Mouse (Mus musculus) CH12F3 (cell line): ENCODE measurements around the gene Aqp8.

Experiments
- in situ Hi-C: fragments of 300-500 bp; cut with MboI; formaldehyde crosslinking; loops from 2 replicates; pipeline ENCODE4 v1.14.3; 2020; ENCODE audit warnings: low sequenced_read_pairs

Aqp8 gene

GRCm38 (mm10) chr7:123462070-123462501 is at the start of gene Aqp8:
TSS of gene Aqp8 (plus strand) at chr7:123462291.
- in situ Hi-C loops: loop anchor here (5.0 to 25.0 kb wide), 2 partner anchors 255 to 450 kb away; no protein-coding TSS in a partner anchor

DNA sequence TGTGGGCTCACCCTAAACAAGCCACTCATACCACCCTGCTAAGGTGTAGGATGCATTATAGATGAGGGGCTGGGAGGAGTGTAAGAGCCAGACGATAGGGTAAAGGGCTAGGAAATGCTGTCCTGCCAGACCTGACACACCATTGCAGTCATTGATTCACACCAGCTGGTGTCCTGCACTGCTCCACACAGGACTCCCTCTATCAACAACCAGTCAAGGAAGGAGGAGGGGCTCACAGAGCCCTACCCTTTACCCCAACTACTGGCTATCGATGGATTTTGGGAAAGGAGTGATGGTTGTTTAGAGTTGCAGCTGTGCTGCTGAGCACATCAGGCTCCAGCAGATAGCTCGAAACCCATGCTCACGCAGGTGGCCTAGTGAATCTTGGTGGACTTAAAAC is 45.3 kb upstream of the Aqp8 start:
- in situ Hi-C loops: no loop called here

- in situ Hi-C loops: no loop called here
Measured at GRCm38 (mm10) chr7:123417661-123418060, 44.4 kb upstream of the Aqp8 start.

GRCm38 (mm10) chr7:123419984-123420383 is 42.1 kb upstream of the Aqp8 start:
- in situ Hi-C loops: no loop called here

GRCm38 (mm10) chr7:123421958-123422357 is 40.1 kb upstream of the Aqp8 start:
- in situ Hi-C loops: no loop called here

DNA sequence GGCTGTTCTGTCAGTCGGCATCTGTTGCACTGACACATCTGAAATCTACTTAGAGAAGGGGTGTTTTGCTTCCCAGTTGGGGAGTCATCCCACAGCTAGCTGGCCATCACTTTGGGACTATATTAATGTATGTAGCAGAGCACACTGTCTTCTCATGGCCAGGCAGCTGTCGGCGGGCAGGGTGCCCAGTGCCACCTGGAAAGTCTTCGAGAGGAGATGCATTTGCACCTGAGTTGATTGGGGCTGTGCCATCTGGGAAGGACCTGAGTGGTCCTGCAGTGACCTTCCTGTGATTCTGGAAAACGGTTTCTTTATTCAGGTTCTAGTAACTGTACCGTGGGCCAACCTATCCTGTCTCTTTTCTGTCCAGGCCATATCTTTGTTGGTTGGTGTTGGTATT is 37.8 kb upstream of the Aqp8 start:
- in situ Hi-C loops: no loop called here

DNA sequence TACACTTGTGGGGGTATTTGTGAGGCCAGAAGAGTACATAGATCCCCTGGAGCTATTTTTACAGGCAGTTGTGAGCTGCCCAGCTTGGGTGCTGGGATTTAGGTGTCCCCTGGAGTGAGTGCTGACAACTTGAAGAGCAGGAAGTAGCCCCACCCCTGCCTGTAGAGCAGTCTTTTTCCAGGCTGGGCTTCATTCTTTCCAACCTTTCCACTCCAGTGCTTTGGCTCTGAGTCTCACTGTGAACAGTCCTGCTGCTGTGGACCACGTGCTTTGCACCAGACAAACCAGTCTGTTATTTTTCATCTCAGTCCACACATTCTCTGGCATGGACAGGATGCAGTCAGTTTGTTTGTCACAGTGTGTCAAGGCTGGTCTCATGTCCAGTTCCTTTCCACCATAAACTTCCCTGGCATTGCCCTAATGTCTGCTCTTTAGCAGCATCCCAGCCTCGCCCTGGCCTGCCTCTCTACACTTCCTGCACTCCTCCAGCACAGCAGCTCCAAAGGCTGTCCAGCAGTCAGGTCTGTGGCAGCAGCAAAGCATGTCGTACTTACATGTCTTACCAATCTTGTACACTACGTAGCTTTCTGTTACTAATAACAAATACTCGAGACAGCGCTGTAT is 36.8 kb upstream of the Aqp8 start:
- in situ Hi-C loops: no loop called here

GRCm38 (mm10) chr7:123429624-123430410 is 32.3 kb upstream of the Aqp8 start:
- in situ Hi-C loops: no loop called here

- in situ Hi-C loops: no loop called here
Measured at GRCm38 (mm10) chr7:123430411-123430705, 31.7 kb upstream of the Aqp8 start.

GRCm38 (mm10) chr7:123431206-123431605 is 30.9 kb upstream of the Aqp8 start:
- in situ Hi-C loops: no loop called here

GRCm38 (mm10) chr7:123442079-123442478 is 20.0 kb upstream of the Aqp8 start:
- in situ Hi-C loops: no loop called here

DNA sequence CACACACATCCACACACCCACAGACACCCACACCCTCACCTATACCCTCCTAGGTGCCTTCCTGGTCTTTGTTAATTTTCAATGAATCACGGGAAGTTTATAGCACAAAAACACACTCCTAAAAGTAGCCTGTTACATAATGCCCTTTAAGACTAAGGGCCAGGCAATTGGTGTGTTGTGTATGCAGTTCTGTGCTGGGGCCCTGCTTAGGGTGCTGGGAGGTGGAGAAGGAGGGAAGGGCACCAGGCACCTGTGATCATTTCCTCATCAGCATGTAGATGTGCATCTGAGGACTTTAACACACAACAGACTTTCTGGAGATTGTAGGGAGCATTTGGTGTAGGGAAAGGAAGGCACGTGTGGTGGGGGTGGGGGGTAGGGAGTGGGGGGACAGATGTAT is 13.3 kb upstream of the Aqp8 start:
- in situ Hi-C loops: no loop called here

DNA sequence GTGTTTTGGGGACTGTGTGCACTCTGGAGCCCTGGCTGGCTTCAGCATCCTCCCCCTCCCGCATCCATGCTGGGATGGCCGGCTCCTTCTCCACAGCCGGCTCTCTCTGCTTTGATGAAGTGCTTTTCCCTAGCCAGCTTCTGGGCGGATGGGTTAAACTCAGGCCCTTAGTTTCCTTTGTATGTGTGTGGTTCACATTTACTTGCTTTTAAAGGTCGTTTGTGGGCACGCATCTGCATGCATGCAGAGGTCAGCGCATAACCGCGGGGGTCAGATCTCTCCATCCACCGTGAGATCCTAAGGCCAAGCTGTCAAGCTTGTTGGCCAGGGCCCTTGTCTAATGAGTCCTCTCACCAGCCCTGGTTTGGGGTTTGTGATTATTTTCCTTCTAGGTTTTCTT is 12.4 kb upstream of the Aqp8 start:
- in situ Hi-C loops: loop anchor here (25.0 kb wide), 1 partner anchor 437 kb away; no protein-coding TSS in a partner anchor

- in situ Hi-C loops: loop anchor here (25.0 kb wide), 1 partner anchor 438 kb away; no protein-coding TSS in a partner anchor
Measured at GRCm38 (mm10) chr7:123450515-123450914, 11.6 kb upstream of the Aqp8 start.

- in situ Hi-C loops: loop anchor here (25.0 kb wide), 1 partner anchor 440 kb away; no protein-coding TSS in a partner anchor
Measured at GRCm38 (mm10) chr7:123452551-123452950, 9.5 kb upstream of the Aqp8 start.

DNA sequence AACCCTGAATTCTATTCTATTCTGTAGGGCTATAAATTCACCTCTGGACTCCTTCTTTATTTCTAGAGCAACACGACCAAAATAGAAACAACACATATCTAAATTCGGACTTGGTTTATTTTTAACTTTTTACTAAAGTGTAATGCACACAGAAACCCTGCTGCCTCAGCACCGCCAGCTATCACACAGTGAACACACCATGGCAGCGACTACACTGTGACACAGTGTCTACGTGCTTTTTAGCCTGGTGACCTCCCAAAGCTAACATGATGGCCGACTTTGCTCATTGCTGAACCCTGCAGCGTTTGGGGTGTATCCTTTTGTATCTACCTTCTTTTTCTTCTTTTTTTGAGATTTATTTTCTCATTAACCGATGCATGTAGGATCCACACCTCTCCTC is 9.0 kb upstream of the Aqp8 start:
- in situ Hi-C loops: loop anchor here (25.0 kb wide), 1 partner anchor 441 kb away; no protein-coding TSS in a partner anchor

GRCm38 (mm10) chr7:123455088-123455487 is 7.0 kb upstream of the Aqp8 start:
- in situ Hi-C loops: loop anchor here (25.0 kb wide), 1 partner anchor 443 kb away; no protein-coding TSS in a partner anchor

DNA sequence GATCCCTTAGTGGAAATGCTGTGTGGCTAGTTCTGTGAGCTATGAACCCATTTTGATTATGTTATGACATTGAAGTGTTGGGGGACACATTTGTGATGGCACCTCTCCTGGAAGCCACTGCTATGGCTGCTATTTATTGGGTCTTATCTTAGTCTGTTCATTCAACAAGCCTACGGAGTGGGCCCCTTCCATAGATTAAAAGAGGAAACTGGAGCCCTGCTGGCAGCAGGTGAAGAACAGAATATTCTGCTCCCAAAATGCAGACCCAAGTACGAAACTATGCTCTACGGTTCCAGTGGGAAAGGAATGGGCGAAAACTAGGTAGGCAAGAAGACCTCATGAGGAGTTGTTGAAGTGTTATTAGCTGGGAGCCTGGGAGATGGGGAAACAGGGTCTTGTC is 3.8 kb upstream of the Aqp8 start:
- in situ Hi-C loops: loop anchor here (25.0 kb wide), 1 partner anchor 446 kb away; no protein-coding TSS in a partner anchor

- in situ Hi-C loops: loop anchor here (25.0 kb wide), 1 partner anchor 447 kb away; no protein-coding TSS in a partner anchor
Measured at GRCm38 (mm10) chr7:123459247-123459646, 2.8 kb upstream of the Aqp8 start.

- in situ Hi-C loops: loop anchor here (5.0 to 25.0 kb wide), 2 partner anchors 254 to 449 kb away; no protein-coding TSS in a partner anchor
Measured at GRCm38 (mm10) chr7:123461316-123461715, 775 bp upstream of the Aqp8 start.

- in situ Hi-C loops: loop anchor here (5.0 to 25.0 kb wide), 2 partner anchors 256 to 451 kb away; no protein-coding TSS in a partner anchor
Measured at GRCm38 (mm10) chr7:123463569-123463968, 1.5 kb downstream of the Aqp8 start.
